Mouse (Mus musculus) heart, postnatal 0 days (tissue): Measurements from ENCODE around the gene Ranbp2. TPM values are rescaled to one million over a fixed set of nuclear protein-coding genes. Genes with fewer than 3 reads are reported as not detected.
A peak's percentile ranks its signal among the peaks of the same experiment; 100 is the strongest.

Source experiments
- ATAC-seq: fragments of 200-750 bp; cut with Nextera tagmentation; 2 replicates; pipeline ENCODE4 v1.8.0; 2017; ENCODE audit warnings: low read depth, moderate number of reproducible peaks, moderate library complexity; ENCODE audit not compliant: insufficient read depth
- DNase-seq: peaks from one replicate; pipeline ENCODE4 v3.0.0-alpha.2; 2016; ENCODE audit warnings: low spot score
- H3K27ac ChIP-seq: fragments of 300-500 bp; sonication (generic); 2 replicates; pipeline ENCODE4 v1.5.1; 2014; ENCODE audit warnings: low read depth, mild to moderate bottlenecking
- H3K27me3 ChIP-seq: fragments of 300-500 bp; sonication (generic); 2 replicates; pipeline ENCODE4 v1.6.1; 2014; ENCODE audit warnings: low read length, mixed read lengths; ENCODE audit not compliant: control insufficient read depth, insufficient read depth
- H3K36me3 ChIP-seq: fragments of 300-500 bp; sonication (generic); replicated peaks from 2 replicates; pipeline ENCODE4 v1.6.1; 2014; ENCODE audit warnings: low read length, mixed read lengths; ENCODE audit not compliant: control insufficient read depth, insufficient read depth
- H3K4me1 ChIP-seq: fragments of 300-500 bp; sonication (generic); 2 replicates; pipeline ENCODE4 v1.6.1; 2014; ENCODE audit warnings: antibody characterized with exemption; ENCODE audit not compliant: control insufficient read depth, insufficient read depth
- H3K4me2 ChIP-seq: fragments of 300-500 bp; sonication (generic); 2 replicates; pipeline ENCODE4 v1.6.1; 2014; ENCODE audit warnings: low read depth, mild to moderate bottlenecking, low read length, moderate library complexity
- H3K4me3 ChIP-seq: fragments of 300-500 bp; sonication (generic); 2 replicates; pipeline ENCODE4 v1.5.1; 2014; ENCODE audit warnings: low read depth, low read length
- H3K9ac ChIP-seq: fragments of 300-500 bp; sonication (generic); replicated peaks from 2 replicates; pipeline ENCODE4 v1.6.1; 2014; ENCODE audit warnings: low read depth, low read length, mixed read lengths
- H3K9me3 ChIP-seq: fragments of 300-500 bp; sonication (generic); replicated peaks from 2 replicates; pipeline ENCODE4 v1.6.1; 2016; ENCODE audit warnings: low read length; ENCODE audit not compliant: control insufficient read depth
- CTCF ChIP-seq: IDR thresholded peaks from 2 replicates; pipeline ENCODE4 v1.5.1; 2016; ENCODE audit warnings: antibody characterized with exemption, control low read depth, low read depth
- EP300 ChIP-seq: IDR thresholded peaks from 2 replicates; pipeline ENCODE4 v1.6.1; 2016; ENCODE audit warnings: antibody characterized with exemption, low read depth
- whole genome bisulfite sequencing: fragments of 180-500 bp; shearing (Covaris S2); extraction: QIAGEN DNeasy Blood & Tissue Kit; methylation state at CpG from one replicate; pipeline ENCODE4 v1.1.7; 2014; 5-methylcytosine and 5-hydroxymethylcytosine counted together
- polyA plus RNA-seq: library from polyadenylated mRNA; unstranded; fragments of >200 nt; fragmentation: Nextera tagmentation; extraction: Ambion mirVana; gene quantifications from 2 replicates; pipeline ENCODE4 v1.2.1, GENCODE M21; 2015
- total RNA-seq: library from RNA; depleted of rRNA; stranded (reverse); fragments of >200 nt; gene quantifications from 2 replicates; pipeline ENCODE4 v1.2.3, GENCODE M21; 2014; ENCODE audit warnings: low replicate concordance

Ranbp2 gene
- total and polyA plus RNA-seq, 2 experiments from 2014 or later: 8.8 to 32.9 TPM

- Histone ChIP-seq H3K4me1 (peaks cover 41% of the 10 kb centered on the region), H3K4me2 (0 out of 2 replicates have a peak overlapping the region, but pooled peaks have one; percentile 0), H3K27me3 (no peaks in the 10 kb centered on the region), H3K4me3 (no peak overlapping the region), H3K27ac (peak overlapping the region; percentile 78), H3K9me3 (no peaks in the 10 kb centered on the region), H3K9ac (no peak overlapping the region), H3K36me3 (peaks cover 68% of the 10 kb centered on the region)
- ATAC-seq (peak; percentile 30; the same call in 1 of the 2 replicates), DNase-seq (peak; percentile 74)
- TF ChIP-seq EP300 (0 out of 2 replicates have a peak, but pooled peaks have one; percentile 33), CTCF (peak; percentile 28; the same call in 1 of the 2 replicates)
- 54% methylated on average over 2 of the region's 2 CpGs for WGBS
Measured at GRCm38 (mm10) chr10:58405949-58406305, 40.8 kb upstream of the Ranbp2 start.

GRCm38 (mm10) chr10:58412331-58412730 is 34.4 kb upstream of the Ranbp2 start:
- H3K4me1 ChIP-seq: no peaks in the 10 kb centered on the region
- H3K4me2 ChIP-seq: no peak overlapping the region
- no peaks in the 10 kb centered on the region for H3K27me3 ChIP-seq
- H3K36me3 ChIP-seq: peaks cover 97% of the 10 kb centered on the region
- H3K27ac ChIP-seq: no peak overlapping the region
- H3K9ac ChIP-seq: no peak overlapping the region
- no peak for ATAC-seq
- whole genome bisulfite sequencing: 71% methylated on average over 4 of the region's 4 CpGs
- no peaks in the 10 kb centered on the region for H3K9me3 ChIP-seq
- no peak overlapping the region for H3K4me3 ChIP-seq
- no peak for TF ChIP-seq EP300
- TF ChIP-seq CTCF: no peak
- DNase-seq: no peak

GRCm38 (mm10) chr10:58412852-58413251 is 33.9 kb upstream of the Ranbp2 start:
- DNase-seq: no peak

GRCm38 (mm10) chr10:58416702-58417101 is 30.0 kb upstream of the Ranbp2 start:
- H3K4me1 ChIP-seq: no peaks in the 10 kb centered on the region
- H3K27ac ChIP-seq: peak overlapping the region; percentile 32; the same call in 1 of the 2 replicates
- no peak overlapping the region for H3K4me2 ChIP-seq
- 62% methylated on average over 3 of the region's 3 CpGs for WGBS
- no peaks in the 10 kb centered on the region for H3K9me3 ChIP-seq
- peak; percentile 72 for ATAC-seq
- no peak overlapping the region for H3K4me3 ChIP-seq
- H3K36me3 ChIP-seq: peaks cover 89% of the 10 kb centered on the region
- TF ChIP-seq EP300: peak; percentile 80
- no peak for TF ChIP-seq CTCF
- H3K27me3 ChIP-seq: no peaks in the 10 kb centered on the region
- DNase-seq: no peak
- H3K9ac ChIP-seq: no peak overlapping the region

More at GRCm38 (mm10) chr10:58412852-58413251, 33.9 kb upstream of the Ranbp2 start:
- Histone ChIP-seq H3K9me3 (no peaks in the 10 kb centered on the region), H3K4me3 (no peak overlapping the region), H3K27ac (no peak overlapping the region), H3K4me1 (no peaks in the 10 kb centered on the region), H3K36me3 (peaks cover 97% of the 10 kb centered on the region), H3K9ac (no peak overlapping the region), H3K27me3 (no peaks in the 10 kb centered on the region), H3K4me2 (no peak overlapping the region)
- no peak for ATAC-seq
- no peak for TF ChIP-seq EP300
- TF ChIP-seq CTCF: no peak

GRCm38 (mm10) chr10:58418290-58418971 is 28.3 kb upstream of the Ranbp2 start:
- no peaks in the 10 kb centered on the region for H3K27me3 ChIP-seq
- no peak for ATAC-seq
- H3K9me3 ChIP-seq: no peaks in the 10 kb centered on the region
- H3K36me3 ChIP-seq: peaks cover 86% of the 10 kb centered on the region
- no peak overlapping the region for H3K4me2 ChIP-seq
- 85% methylated on average over 10 of the region's 10 CpGs for WGBS
- TF ChIP-seq EP300 (no peak), CTCF (no peak)
- DNase-seq: no peak
- no peak overlapping the region for H3K27ac ChIP-seq
- no peak overlapping the region for H3K9ac ChIP-seq
- no peak overlapping the region for H3K4me3 ChIP-seq
- no peaks in the 10 kb centered on the region for H3K4me1 ChIP-seq

- Histone ChIP-seq H3K36me3 (peaks cover 26% of the 10 kb centered on the region), H3K4me2 (no peak overlapping the region), H3K9me3 (no peaks in the 10 kb centered on the region), H3K4me1 (no peaks in the 10 kb centered on the region), H3K9ac (no peak overlapping the region), H3K27me3 (no peaks in the 10 kb centered on the region), H3K4me3 (no peak overlapping the region), H3K27ac (no peak overlapping the region)
- no peak for TF ChIP-seq CTCF
- no peak for TF ChIP-seq EP300
- ATAC-seq (no peak), DNase-seq (no peak)
- WGBS: 97% methylated on average over 2 of the region's 2 CpGs
Measured at GRCm38 (mm10) chr10:58427930-58428329, 18.8 kb upstream of the Ranbp2 start.
